Mouse (Mus musculus) macrophage (primary cell): ENCODE results near the gene Pappa. TPM values are rescaled to one million over a fixed set of nuclear protein-coding genes. Genes with fewer than 3 reads are reported as not detected.

Experiments used
- H3K27ac ChIP-seq: fragments of 350-480 bp; formaldehyde crosslinking; 2 replicates; pipeline ENCODE4 v1.9.0; 2021
- H3K36me3 ChIP-seq: fragments of 350-480 bp; formaldehyde crosslinking; 2 replicates; pipeline ENCODE4 v1.9.0; 2021; ENCODE audit errors: inconsistent target
- H3K4me3 ChIP-seq: fragments of 350-480 bp; formaldehyde crosslinking; 2 replicates; pipeline ENCODE4 v1.9.0; 2021; ENCODE audit errors: inconsistent target
- H3K79me2 ChIP-seq: fragments of 350-480 bp; formaldehyde crosslinking; 2 replicates; pipeline ENCODE4 v1.9.0; 2021; ENCODE audit errors: inconsistent target
- WGBS: methylation state at CpG from one replicate; pipeline ENCODE4 v1.1.7; 2026; ENCODE audit warnings: inconsistent platforms; ENCODE audit not compliant: missing documents; 5-methylcytosine and 5-hydroxymethylcytosine counted together
- polyA plus RNA-seq: library from polyadenylated mRNA; stranded (reverse); fragments of 250-400 nt; gene quantifications from 3 replicates; pipeline ENCODE4 v1.2.4, GENCODE M21; 2018; ENCODE audit warnings: inconsistent platforms

The Pappa gene
- polyA plus RNA-seq, 1 experiment from 2014 or later: not detected

DNA sequence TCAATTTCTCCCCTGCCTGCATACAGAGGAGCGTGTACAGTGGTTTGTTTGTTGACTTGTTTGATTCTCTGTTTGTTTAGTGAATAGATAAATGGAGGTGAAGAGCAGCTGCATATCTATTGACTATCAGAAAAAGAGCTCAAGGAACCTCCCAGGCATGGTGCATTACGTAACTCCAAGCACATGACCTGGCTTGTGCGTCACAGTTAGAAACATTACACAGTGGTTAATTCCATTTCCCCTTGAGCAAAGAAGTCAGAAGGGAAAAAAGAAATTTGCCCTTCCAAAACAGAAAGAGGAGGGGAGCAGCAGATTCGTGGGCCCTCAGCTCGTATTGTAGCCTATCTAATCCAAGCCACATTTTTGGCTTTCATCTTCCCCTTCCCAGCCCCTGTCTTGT, 11.1 kb downstream of the Pappa start:
- Histone ChIP-seq H3K36me3 (no peaks in the 10 kb centered on the region), H3K79me2 (no peaks in the 10 kb centered on the region), H3K4me3 (no peak overlapping the region), H3K27ac (no peak overlapping the region)
- 33% methylated on average over 5 of the region's 5 CpGs for WGBS

- 93% methylated on average over 3 of the region's 3 CpGs for WGBS
- H3K27ac ChIP-seq: no peak overlapping the region
- no peak overlapping the region for H3K4me3 ChIP-seq
- no peaks in the 10 kb centered on the region for H3K36me3 ChIP-seq
- H3K79me2 ChIP-seq: no peaks in the 10 kb centered on the region
Observed at GRCm38 (mm10) chr4:65136541-65136940, 12.6 kb downstream of the Pappa start.

DNA sequence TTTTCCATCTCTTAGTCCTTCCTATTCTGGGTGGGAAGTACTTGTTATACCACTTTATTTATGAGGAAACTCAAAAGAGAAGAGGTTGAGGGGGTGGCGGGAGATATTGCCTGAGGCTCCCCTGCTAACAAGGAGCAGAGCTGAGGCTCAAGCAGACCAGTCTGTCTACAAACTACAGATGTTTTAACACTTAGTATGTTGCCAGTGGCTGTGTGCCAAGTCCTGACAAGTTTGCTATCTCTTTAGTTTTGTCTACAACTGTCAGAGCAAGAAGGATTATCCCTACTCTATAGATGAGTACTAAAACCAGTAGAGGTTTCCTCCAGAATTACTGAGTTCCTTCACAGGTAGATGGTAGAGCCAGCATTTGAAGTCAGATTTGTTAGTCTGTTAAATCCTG, 23.0 kb downstream of the Pappa start:
- 79% methylated on average over 1 of the region's 1 CpGs for WGBS
- H3K79me2 ChIP-seq: no peaks in the 10 kb centered on the region

GRCm38 (mm10) chr4:65153601-65154000, 29.6 kb downstream of the Pappa start:
- no peak overlapping the region for H3K27ac ChIP-seq
- 75% methylated on average over 2 of the region's 2 CpGs for WGBS

More for the DNA sequence above, 23.0 kb downstream of the Pappa start:
- Histone ChIP-seq H3K36me3 (no peaks in the 10 kb centered on the region), H3K27ac (no peak overlapping the region), H3K4me3 (no peak overlapping the region)

DNA sequence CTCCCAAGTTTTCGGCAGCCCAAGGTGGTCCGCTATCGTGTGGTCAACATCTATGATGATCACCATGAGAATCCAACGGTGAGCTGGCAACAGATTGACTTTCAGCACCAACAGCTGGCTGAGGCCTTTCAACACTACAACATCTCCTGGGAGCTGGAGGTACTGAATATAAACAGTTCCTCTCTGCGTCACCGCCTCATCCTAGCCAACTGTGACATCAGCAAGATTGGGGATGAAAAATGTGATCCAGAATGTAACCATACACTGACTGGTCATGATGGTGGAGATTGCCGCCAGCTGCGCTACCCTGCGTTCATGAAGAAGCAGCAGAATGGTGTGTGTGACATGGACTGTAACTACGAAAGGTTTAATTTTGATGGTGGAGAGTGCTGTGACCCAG, 32.3 kb downstream of the Pappa start:
- Histone ChIP-seq H3K79me2 (no peaks in the 10 kb centered on the region), H3K27ac (no peak overlapping the region), H3K4me3 (no peak overlapping the region), H3K36me3 (no peaks in the 10 kb centered on the region)
- whole genome bisulfite sequencing: 90% methylated on average over 10 of the region's 10 CpGs

More at GRCm38 (mm10) chr4:65153601-65154000, 29.6 kb downstream of the Pappa start:
- H3K36me3 ChIP-seq: no peaks in the 10 kb centered on the region
- no peak overlapping the region for H3K4me3 ChIP-seq
- no peaks in the 10 kb centered on the region for H3K79me2 ChIP-seq

- Histone ChIP-seq H3K79me2 (no peaks in the 10 kb centered on the region), H3K36me3 (no peaks in the 10 kb centered on the region), H3K27ac (no peak overlapping the region), H3K4me3 (no peak overlapping the region)
- 96% methylated on average over 3 of the region's 3 CpGs for WGBS
Observed at GRCm38 (mm10) chr4:65158651-65159050, 34.7 kb downstream of the Pappa start.

- Histone ChIP-seq H3K27ac (no peak overlapping the region), H3K36me3 (no peaks in the 10 kb centered on the region), H3K4me3 (no peak overlapping the region), H3K79me2 (no peaks in the 10 kb centered on the region)
- WGBS: 89% methylated on average over 5 of the region's 5 CpGs
Observed at GRCm38 (mm10) chr4:65159481-65159880, 35.5 kb downstream of the Pappa start.

DNA sequence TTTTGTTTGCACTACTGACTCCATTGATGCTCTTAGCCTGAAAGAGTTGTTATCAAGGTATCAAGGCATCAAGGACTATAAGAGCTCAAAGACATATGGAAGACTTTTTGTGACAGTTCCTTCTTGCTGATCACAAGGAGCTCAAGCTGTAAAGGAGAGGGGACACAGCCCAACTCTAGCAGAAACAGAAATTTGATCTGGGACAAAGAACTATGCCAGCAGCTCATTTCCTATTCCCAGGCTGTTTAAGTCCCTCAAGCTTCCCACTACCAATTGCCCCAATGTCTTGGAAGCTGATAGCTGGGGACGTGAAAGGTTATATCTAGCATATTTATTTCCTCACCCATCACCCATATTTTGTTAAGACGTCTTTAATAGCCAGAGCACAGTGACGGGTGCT, 39.7 kb downstream of the Pappa start:
- 90% methylated on average over 3 of the region's 3 CpGs for WGBS
- Histone ChIP-seq H3K36me3 (no peaks in the 10 kb centered on the region), H3K27ac (no peak overlapping the region), H3K79me2 (no peaks in the 10 kb centered on the region), H3K4me3 (no peak overlapping the region)

DNA sequence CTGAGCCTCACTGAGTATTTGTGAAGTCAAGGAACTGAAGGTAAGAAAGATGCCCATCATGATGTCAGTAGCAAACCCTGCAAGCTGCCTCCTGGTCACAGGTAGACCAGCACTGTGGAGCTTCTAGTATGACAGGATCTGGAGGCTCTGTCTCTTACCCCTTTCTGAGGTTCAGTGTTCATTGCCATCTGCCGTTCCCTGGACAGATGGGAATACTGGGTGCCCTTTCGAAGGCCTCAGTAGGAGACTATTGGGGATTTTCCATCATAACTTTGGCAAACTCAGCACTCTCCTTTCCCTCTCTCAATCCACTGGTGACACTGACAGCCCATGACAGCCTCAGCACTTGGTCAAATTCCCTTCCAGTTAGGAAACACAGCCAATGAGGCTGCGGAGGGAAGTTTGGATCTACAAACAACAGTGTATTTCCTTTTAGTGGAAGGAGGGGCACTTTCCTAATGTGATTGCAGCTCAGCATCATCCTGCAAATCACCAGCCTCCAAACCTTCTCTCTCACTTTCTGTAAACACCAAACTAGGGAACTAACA, 42.4 kb downstream of the Pappa start:
- H3K79me2 ChIP-seq: no peaks in the 10 kb centered on the region
- no peak overlapping the region for H3K4me3 ChIP-seq
- no peaks in the 10 kb centered on the region for H3K36me3 ChIP-seq
- 97% methylated on average over 3 of the region's 3 CpGs for WGBS
- H3K27ac ChIP-seq: no peak overlapping the region

GRCm38 (mm10) chr4:65174505-65174904, 50.5 kb downstream of the Pappa start:
- WGBS: 97% methylated on average over 3 of the region's 3 CpGs
- Histone ChIP-seq H3K4me3 (no peak overlapping the region), H3K36me3 (no peaks in the 10 kb centered on the region), H3K79me2 (no peaks in the 10 kb centered on the region), H3K27ac (no peak overlapping the region)

DNA sequence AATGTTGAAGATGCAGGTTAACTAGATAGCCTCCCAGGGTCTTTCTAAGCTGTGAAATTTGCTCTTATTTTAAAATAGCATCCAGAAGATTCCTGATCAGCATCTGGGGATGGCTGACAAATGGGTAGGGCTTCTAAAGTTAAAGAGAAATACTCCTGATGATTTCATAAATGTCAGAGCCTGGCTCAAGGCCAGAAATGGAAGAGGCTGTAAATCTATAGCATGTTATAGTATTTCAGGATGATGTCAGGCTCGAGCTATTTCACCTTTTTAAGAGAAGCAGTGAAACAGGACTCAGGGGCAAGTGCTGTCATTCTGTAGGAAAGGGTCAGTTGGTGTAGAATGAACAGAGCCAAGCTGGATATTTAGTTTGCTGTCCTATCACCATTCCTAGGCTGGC, 54.2 kb downstream of the Pappa start:
- 36% methylated on average over 1 of the region's 1 CpGs for WGBS
- no peak overlapping the region for H3K4me3 ChIP-seq
- no peak overlapping the region for H3K27ac ChIP-seq
- no peaks in the 10 kb centered on the region for H3K36me3 ChIP-seq
- H3K79me2 ChIP-seq: no peaks in the 10 kb centered on the region

DNA sequence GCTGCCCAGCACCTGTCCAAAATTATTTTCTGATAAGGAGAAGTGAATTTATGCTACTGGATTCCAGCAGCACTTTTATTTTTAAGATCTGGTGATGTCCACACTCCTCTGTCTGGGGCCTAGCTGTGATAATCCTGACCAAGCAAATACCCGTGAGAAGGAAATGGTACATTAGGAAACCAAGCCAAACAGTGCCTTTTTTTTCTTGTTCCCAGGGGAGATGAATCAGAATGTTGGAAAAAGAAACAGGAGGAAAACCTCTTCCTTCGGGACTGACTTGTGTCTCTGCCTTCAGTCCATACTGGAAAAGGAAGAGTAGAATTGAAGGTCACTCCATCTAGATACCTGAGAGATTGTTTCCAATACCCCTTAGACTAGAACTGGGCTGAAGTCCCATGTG, 63.3 kb downstream of the Pappa start:
- Histone ChIP-seq H3K27ac (no peak overlapping the region), H3K36me3 (no peaks in the 10 kb centered on the region)
- WGBS: 88% methylated on average over 2 of the region's 2 CpGs

DNA sequence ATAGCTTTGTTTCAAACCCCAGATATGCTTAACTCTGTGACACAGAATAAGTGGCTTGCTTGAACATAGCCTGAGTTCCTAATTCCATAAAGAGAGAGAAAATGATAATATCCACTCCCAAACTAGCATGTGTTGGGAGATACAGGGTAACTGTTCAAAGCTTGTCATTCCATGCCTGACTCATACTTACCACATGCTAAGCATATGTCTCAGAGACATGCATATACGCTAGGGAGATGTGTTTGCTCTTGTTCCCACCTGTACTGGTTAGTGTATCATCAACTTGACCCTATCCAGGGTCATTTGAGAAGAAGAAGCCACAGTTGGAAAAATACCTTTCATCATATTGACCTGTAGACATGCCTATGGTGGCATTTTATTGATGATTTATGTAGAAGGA, 63.7 kb downstream of the Pappa start:
- 90% methylated on average over 1 of the region's 1 CpGs for WGBS
- H3K4me3 ChIP-seq: no peak overlapping the region
- H3K36me3 ChIP-seq: no peaks in the 10 kb centered on the region
- H3K79me2 ChIP-seq: no peaks in the 10 kb centered on the region
- H3K27ac ChIP-seq: no peak overlapping the region

More for the DNA sequence above, 63.3 kb downstream of the Pappa start:
- H3K79me2 ChIP-seq: no peaks in the 10 kb centered on the region
- no peak overlapping the region for H3K4me3 ChIP-seq

- H3K79me2 ChIP-seq: no peaks in the 10 kb centered on the region
- no peaks in the 10 kb centered on the region for H3K36me3 ChIP-seq
- H3K4me3 ChIP-seq: no peak overlapping the region
- WGBS: 86% methylated on average over 6 of the region's 6 CpGs
- H3K27ac ChIP-seq: no peak overlapping the region
Observed at GRCm38 (mm10) chr4:65188921-65189485, 65.0 kb downstream of the Pappa start.

DNA sequence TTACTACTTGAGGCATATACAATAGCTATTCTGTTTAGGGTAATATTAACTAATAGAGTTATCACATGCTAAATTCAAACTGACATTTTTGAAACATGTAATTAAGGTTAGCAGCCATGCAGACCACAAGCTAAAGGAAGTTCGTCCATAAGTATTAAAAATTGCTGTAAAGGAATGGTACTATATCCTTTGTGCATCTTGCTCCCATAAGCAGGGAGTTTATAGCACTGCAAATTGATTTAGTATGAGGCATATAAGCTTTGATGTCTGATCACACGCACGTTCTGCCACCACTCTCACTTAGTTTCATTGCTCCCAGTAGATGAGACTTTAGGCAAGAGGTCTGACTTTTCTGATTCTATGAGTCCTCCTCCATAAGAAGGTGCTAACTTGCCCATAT, 68.8 kb downstream of the Pappa start:
- Histone ChIP-seq H3K79me2 (no peaks in the 10 kb centered on the region), H3K36me3 (no peaks in the 10 kb centered on the region), H3K27ac (no peak overlapping the region), H3K4me3 (no peak overlapping the region)
- WGBS: 88% methylated on average over 3 of the region's 3 CpGs

- Histone ChIP-seq H3K27ac (no peak overlapping the region), H3K4me3 (no peak overlapping the region), H3K36me3 (no peaks in the 10 kb centered on the region), H3K79me2 (no peaks in the 10 kb centered on the region)
- 100% methylated on average over 1 of the region's 1 CpGs for WGBS
Observed at GRCm38 (mm10) chr4:65195971-65196370, 72.0 kb downstream of the Pappa start.
